Mouse (Mus musculus): ENCODE measurements around the gene Olfr1222. TPM values are rescaled to one million over a fixed set of nuclear protein-coding genes. Genes with fewer than 3 reads are reported as not detected.

The Olfr1222 gene
- polyA plus RNA-seq, 1 experiment from 2014 or later, result not detected

GRCm38 (mm10) chr2:89081487-89081886 lies 51.4 kb downstream of the Olfr1222 start:
- no peaks in the 10 kb centered on the region for H3K4me1 ChIP-seq (ENCODE audit: control insufficient read depth, insufficient read depth, low read depth, low read length)
- H3K9ac ChIP-seq (ENCODE audit: low read depth, low read length), result no peak overlapping the region
- H3K4me2 ChIP-seq (ENCODE audit: low read length), result no peak overlapping the region
- no peaks in the 10 kb centered on the region for H3K27me3 ChIP-seq (replicated peaks; ENCODE audit: control insufficient read depth, insufficient read depth, low read length)
- H3K36me3 ChIP-seq (ENCODE audit: control insufficient read depth, insufficient read depth, low read length), result no peaks in the 10 kb centered on the region
- no peak for ATAC-seq
- H3K27ac ChIP-seq (ENCODE audit: low read depth, low read length), result no peak overlapping the region
- no peaks in the 10 kb centered on the region for H3K9me3 ChIP-seq (ENCODE audit: control insufficient read depth, low read length)
- H3K4me3 ChIP-seq (ENCODE audit: low read length), result no peak overlapping the region

Other genes starting within 250 kb of the Olfr1222 start
- gene Olfr1208, start 230.7 kb downstream of the Olfr1222 start, polyA plus RNA-seq (2015; fragmentation: Nextera tagmentation; extraction: Ambion mirVana), result not detected in 2 replicates
- not detected in 2 replicates for gene Olfr1209, start 217.9 kb downstream of the Olfr1222 start, polyA plus RNA-seq (2015; fragmentation: Nextera tagmentation; extraction: Ambion mirVana)
- gene Olfr1211, start 194.9 kb downstream of the Olfr1222 start, polyA plus RNA-seq (2015; fragmentation: Nextera tagmentation; extraction: Ambion mirVana), result not detected in 2 replicates
- gene Olfr1212, start 179.1 kb downstream of the Olfr1222 start, polyA plus RNA-seq (2015; fragmentation: Nextera tagmentation; extraction: Ambion mirVana), result not detected in 2 replicates
- gene Gm13762, start 152.8 kb downstream of the Olfr1222 start, polyA plus RNA-seq (2015; fragmentation: Nextera tagmentation; extraction: Ambion mirVana), result not detected in 2 replicates
- not detected in 2 replicates for gene Olfr1214, start 140.4 kb downstream of the Olfr1222 start, polyA plus RNA-seq (2015; fragmentation: Nextera tagmentation; extraction: Ambion mirVana)
- not detected in 2 replicates for gene Olfr1215, start 126.1 kb downstream of the Olfr1222 start, polyA plus RNA-seq (2015; fragmentation: Nextera tagmentation; extraction: Ambion mirVana)
- not detected in 2 replicates for gene Olfr1216, start 114.7 kb downstream of the Olfr1222 start, polyA plus RNA-seq (2015; fragmentation: Nextera tagmentation; extraction: Ambion mirVana)
- not detected in 2 replicates for gene Olfr1217, start 101.0 kb downstream of the Olfr1222 start, polyA plus RNA-seq (2015; fragmentation: Nextera tagmentation; extraction: Ambion mirVana)
- gene Olfr1218, start 71.9 kb downstream of the Olfr1222 start, polyA plus RNA-seq (2015; fragmentation: Nextera tagmentation; extraction: Ambion mirVana), result not detected in 2 replicates
- gene Olfr1219, start 49.5 kb downstream of the Olfr1222 start, polyA plus RNA-seq (2015; fragmentation: Nextera tagmentation; extraction: Ambion mirVana), result not detected in 2 replicates
- not detected in 2 replicates for gene Olfr1220, start 26.2 kb downstream of the Olfr1222 start, polyA plus RNA-seq (2015; fragmentation: Nextera tagmentation; extraction: Ambion mirVana)
- not detected in 2 replicates for gene Olfr1221, start 15.8 kb downstream of the Olfr1222 start, polyA plus RNA-seq (2015; fragmentation: Nextera tagmentation; extraction: Ambion mirVana)
- gene Olfr1223, start 18.5 kb upstream of the Olfr1222 start, polyA plus RNA-seq (2015; fragmentation: Nextera tagmentation; extraction: Ambion mirVana), result not detected in 2 replicates
- gene Olfr1224-ps1, start 31.0 kb upstream of the Olfr1222 start, polyA plus RNA-seq (2015; fragmentation: Nextera tagmentation; extraction: Ambion mirVana), result not detected in 2 replicates
- gene Olfr1225, start 41.6 kb upstream of the Olfr1222 start, polyA plus RNA-seq (2015; fragmentation: Nextera tagmentation; extraction: Ambion mirVana), result not detected in 2 replicates
- gene Olfr1226, start 67.0 kb upstream of the Olfr1222 start, polyA plus RNA-seq (2015; fragmentation: Nextera tagmentation; extraction: Ambion mirVana), result not detected in 2 replicates
- not detected in 2 replicates for gene Olfr1228, start 121.0 kb upstream of the Olfr1222 start, polyA plus RNA-seq (2015; fragmentation: Nextera tagmentation; extraction: Ambion mirVana)
- not detected in 2 replicates for gene Olfr1229, start 155.0 kb upstream of the Olfr1222 start, polyA plus RNA-seq (2015; fragmentation: Nextera tagmentation; extraction: Ambion mirVana)
- not detected in 2 replicates for gene Olfr1230, start 164.2 kb upstream of the Olfr1222 start, polyA plus RNA-seq (2015; fragmentation: Nextera tagmentation; extraction: Ambion mirVana)
- gene Olfr1231, start 174.0 kb upstream of the Olfr1222 start, polyA plus RNA-seq (2015; fragmentation: Nextera tagmentation; extraction: Ambion mirVana), result not detected in 2 replicates
- gene Olfr1232, start 196.6 kb upstream of the Olfr1222 start, polyA plus RNA-seq (2015; fragmentation: Nextera tagmentation; extraction: Ambion mirVana), result not detected in 2 replicates
- gene Olfr1233, start 209.3 kb upstream of the Olfr1222 start, polyA plus RNA-seq (2015; fragmentation: Nextera tagmentation; extraction: Ambion mirVana), result not detected in 2 replicates
- gene Olfr1234, start 231.8 kb upstream of the Olfr1222 start, polyA plus RNA-seq (2015; fragmentation: Nextera tagmentation; extraction: Ambion mirVana), result not detected in 2 replicates

All from hindbrain, embryonic 16.5 days (tissue).